In the genomic region with DNA sequence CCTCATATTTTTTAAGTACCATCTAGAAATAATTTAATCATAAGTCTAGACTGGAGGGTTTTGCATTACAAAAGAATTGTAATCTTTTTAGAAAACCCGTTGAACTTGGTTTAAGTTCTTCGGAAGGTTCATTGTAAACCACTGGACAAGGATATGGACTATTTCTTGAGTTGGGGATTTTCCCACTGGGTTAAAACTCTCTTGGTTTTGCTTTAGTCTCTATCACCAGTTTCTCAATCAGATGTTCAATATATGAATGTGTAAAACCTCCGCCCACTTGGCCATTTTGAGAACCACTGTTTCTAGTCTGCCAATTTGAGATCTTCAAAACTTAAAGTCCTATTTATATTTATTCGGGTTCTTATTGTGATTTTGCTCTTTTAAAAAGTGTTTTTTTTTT, we compare ENCODE assay signal across 16 mouse cellular contexts. TPM values are rescaled to one million over a fixed set of nuclear protein-coding genes. Genes with fewer than 3 reads are reported as not detected.
"Had no signal": no experiment of that assay in that cellular context is flagged by ENCODE, and none has a peak within 500 bp of the region (broad histone marks: within the 10 kb centered on the region; RNA-seq: fewer than 3 reads in every experiment).

No protein-coding gene starts in this region.

- H3K4me2 ChIP-seq: neural tube, embryonic 15.5 days; stomach, embryonic 15.5 days had no signal

- DNase-seq: retina, postnatal 1 day; right cerebral cortex, adult 18-20 months; right cerebral cortex, postnatal 14 days; right cerebral cortex, postnatal 25 days; right cerebral cortex, postnatal 4 days; spleen, adult 18-20 months; thymus, adult 18-20 months; thymus, adult 2 months; thymus, postnatal 14 days; thymus, postnatal 25 days; thymus, postnatal 36 days; thymus, postnatal 4 days had no signal

- H3K4me1 ChIP-seq: neural tube, embryonic 15.5 days had no signal

- H3K27ac ChIP-seq: neural tube, embryonic 15.5 days; stomach, embryonic 15.5 days; stomach, postnatal 0 days had no signal

- H3K36me3 ChIP-seq: neural tube, embryonic 15.5 days; stomach, embryonic 15.5 days had no signal

- H3K9ac ChIP-seq: neural tube, embryonic 15.5 days; stomach, embryonic 15.5 days had no signal

- H3K9me3 ChIP-seq: neural tube, embryonic 15.5 days; stomach, embryonic 15.5 days had no signal

- H3K4me3 ChIP-seq: neural tube, embryonic 15.5 days; stomach, embryonic 15.5 days had no signal

- H3K27me3 ChIP-seq: neural tube, embryonic 15.5 days; stomach, embryonic 15.5 days had no signal

RNA-seq across cellular contexts. Expression of a gene that starts 25.6 kb away (rescaled TPM):
- total RNA-seq: neutrophil, adult 5-6 weeks had no signal
